Mouse (Mus musculus) liver, postnatal 0 days (tissue): ENCODE measurements at regions not wholly inside any gene's neighbourhood (a gene's known extent, or its start where the extent isn't known, plus 50 kb on each side); places are given as distances from the start of the nearest gene placed in this dataset.
A peak's percentile ranks its signal among the peaks of the same experiment; 100 is the strongest.

Source experiments
- ATAC-seq: fragments of 200-750 bp; cut with Nextera tagmentation; 2 replicates; pipeline ENCODE4 v1.8.0; 2017; ENCODE audit warnings: mild to moderate bottlenecking, moderate library complexity
- DNase-seq: peaks from one replicate; pipeline ENCODE4 v3.0.0-alpha.2; 2016
- H3K27ac ChIP-seq: fragments of 300-500 bp; sonication (generic); 2 replicates; pipeline ENCODE4 v1.5.1; 2014; ENCODE audit warnings: antibody characterized with exemption, moderate library complexity, mild to moderate bottlenecking, low read depth
- H3K27me3 ChIP-seq: fragments of 300-500 bp; sonication (generic); 2 replicates; pipeline ENCODE4 v1.6.1; 2014; ENCODE audit warnings: low read length, control low read depth, mixed read lengths; ENCODE audit not compliant: insufficient read depth
- H3K36me3 ChIP-seq: fragments of 300-500 bp; sonication (generic); replicated peaks from 2 replicates; pipeline ENCODE4 v1.6.1; 2014; ENCODE audit warnings: mild to moderate bottlenecking, control low read depth, low read length, moderate library complexity, mixed read lengths; ENCODE audit not compliant: insufficient read depth
- H3K4me1 ChIP-seq: fragments of 300-500 bp; sonication (generic); 2 replicates; pipeline ENCODE4 v1.6.1; 2014; ENCODE audit warnings: antibody characterized with exemption, mild to moderate bottlenecking, control low read depth; ENCODE audit not compliant: insufficient read depth
- H3K4me2 ChIP-seq: fragments of 300-500 bp; sonication (generic); 2 replicates; pipeline ENCODE4 v1.6.1; 2014; ENCODE audit warnings: low read depth, mild to moderate bottlenecking, low read length, moderate library complexity, mixed read lengths
- H3K4me3 ChIP-seq: fragments of 300-500 bp; sonication (generic); 2 replicates; pipeline ENCODE4 v1.5.1; 2014; ENCODE audit warnings: low read depth, low read length
- H3K9ac ChIP-seq: fragments of 300-500 bp; sonication (generic); replicated peaks from 2 replicates; pipeline ENCODE4 v1.6.1; 2014; ENCODE audit warnings: mild to moderate bottlenecking, moderate library complexity
- H3K9me3 ChIP-seq: fragments of 300-500 bp; sonication (generic); 2 replicates; pipeline ENCODE4 v1.6.1; 2016; ENCODE audit warnings: mild to moderate bottlenecking, control low read depth, low read length, mixed read lengths
- CTCF ChIP-seq: sonication (generic); IDR thresholded peaks from 2 replicates; pipeline ENCODE4 v1.5.1; 2016; ENCODE audit warnings: antibody characterized with exemption, low read depth
- EP300 ChIP-seq: IDR thresholded peaks from 2 replicates; pipeline ENCODE4 v1.6.1; 2016; ENCODE audit warnings: antibody characterized with exemption, low read depth, mild to moderate bottlenecking
- WGBS: fragments of 180-500 bp; shearing (Covaris S2); extraction: QIAGEN DNeasy Blood & Tissue Kit; methylation state at CpG from one replicate; pipeline ENCODE4 v1.1.7; 2014; ENCODE audit not compliant: insufficient replicate concordance; 5-methylcytosine and 5-hydroxymethylcytosine counted together

- ATAC-seq = no peak
- 85% methylated on average over 3 of the region's 3 CpGs for WGBS
- TF ChIP-seq EP300 (no peak), CTCF (peak; percentile 31)
Observed at GRCm38 (mm10) chr5:129332014-129332413, 169.0 kb upstream of the Sfswap start.

GRCm38 (mm10) chr5:129338511-129338910 is 162.5 kb upstream of the Sfswap start:
- no peaks in the 10 kb centered on the region for H3K9me3 ChIP-seq

More at GRCm38 (mm10) chr5:129332014-129332413, 169.0 kb upstream of the Sfswap start:
- Histone ChIP-seq H3K4me3 (no peak overlapping the region), H3K27me3 (no peaks in the 10 kb centered on the region), H3K36me3 (no peaks in the 10 kb centered on the region), H3K27ac (no peak overlapping the region), H3K9me3 (peaks cover 5% of the 10 kb centered on the region), H3K4me1 (no peaks in the 10 kb centered on the region), H3K9ac (no peak overlapping the region), H3K4me2 (no peak overlapping the region)
- no peak for DNase-seq

GRCm38 (mm10) chr5:129344038-129344437 is 157.0 kb upstream of the Sfswap start:
- Histone ChIP-seq H3K4me1 (no peaks in the 10 kb centered on the region), H3K4me2 (no peak overlapping the region), H3K4me3 (no peak overlapping the region), H3K9me3 (no peaks in the 10 kb centered on the region), H3K36me3 (no peaks in the 10 kb centered on the region), H3K27me3 (no peaks in the 10 kb centered on the region), H3K27ac (no peak overlapping the region), H3K9ac (no peak overlapping the region)
- WGBS = 83% methylated on average over 12 of the region's 12 CpGs
- TF ChIP-seq EP300 (no peak), CTCF (no peak)
- DNase-seq (no peak), ATAC-seq (no peak)

More at GRCm38 (mm10) chr5:129338511-129338910, 162.5 kb upstream of the Sfswap start:
- Histone ChIP-seq H3K36me3 (no peaks in the 10 kb centered on the region), H3K4me3 (no peak overlapping the region), H3K27me3 (no peaks in the 10 kb centered on the region), H3K4me1 (no peaks in the 10 kb centered on the region), H3K4me2 (no peak overlapping the region), H3K9ac (no peak overlapping the region), H3K27ac (no peak overlapping the region)
- DNase-seq (no peak), ATAC-seq (no peak)
- 68% methylated on average over 7 of the region's 7 CpGs for WGBS
- TF ChIP-seq EP300 (no peak), CTCF (no peak)

- no peak for TF ChIP-seq CTCF
- no peak for TF ChIP-seq EP300
- WGBS = 67% methylated on average over 12 of the region's 12 CpGs
- DNase-seq (no peak), ATAC-seq (no peak)
- Histone ChIP-seq H3K27ac (no peak overlapping the region), H3K4me2 (no peak overlapping the region), H3K9ac (no peak overlapping the region), H3K4me1 (no peaks in the 10 kb centered on the region), H3K4me3 (no peak overlapping the region), H3K27me3 (no peaks in the 10 kb centered on the region), H3K9me3 (no peaks in the 10 kb centered on the region), H3K36me3 (no peaks in the 10 kb centered on the region)
Observed at GRCm38 (mm10) chr5:129350024-129350423, 151.0 kb upstream of the Sfswap start.

- DNase-seq = no peak
- Histone ChIP-seq H3K27ac (no peak overlapping the region), H3K27me3 (no peaks in the 10 kb centered on the region), H3K4me2 (no peak overlapping the region), H3K4me3 (no peak overlapping the region), H3K9me3 (no peaks in the 10 kb centered on the region), H3K36me3 (no peaks in the 10 kb centered on the region), H3K4me1 (no peaks in the 10 kb centered on the region), H3K9ac (no peak overlapping the region)
- TF ChIP-seq CTCF (no peak), EP300 (no peak)
- WGBS = 45% methylated on average over 9 of the region's 9 CpGs
- ATAC-seq = no peak
Observed at GRCm38 (mm10) chr5:129353549-129353948, 147.5 kb upstream of the Sfswap start.

- no peak for DNase-seq
- Histone ChIP-seq H3K4me2 (no peak overlapping the region), H3K4me1 (no peaks in the 10 kb centered on the region)
Observed at GRCm38 (mm10) chr5:129354877-129355276, 146.1 kb upstream of the Sfswap start.

GRCm38 (mm10) chr5:129361527-129361926 is 139.5 kb upstream of the Sfswap start:
- no peak overlapping the region for H3K4me2 ChIP-seq
- no peaks in the 10 kb centered on the region for H3K36me3 ChIP-seq
- ATAC-seq (no peak), DNase-seq (no peak)
- H3K27ac ChIP-seq = no peak overlapping the region
- TF ChIP-seq EP300 (no peak), CTCF (no peak)
- no peaks in the 10 kb centered on the region for H3K9me3 ChIP-seq
- no peaks in the 10 kb centered on the region for H3K4me1 ChIP-seq
- 80% methylated on average over 2 of the region's 2 CpGs for WGBS
- no peak overlapping the region for H3K4me3 ChIP-seq
- H3K27me3 ChIP-seq = no peaks in the 10 kb centered on the region
- no peak overlapping the region for H3K9ac ChIP-seq

More at GRCm38 (mm10) chr5:129354877-129355276, 146.1 kb upstream of the Sfswap start:
- TF ChIP-seq EP300 (no peak), CTCF (peak; percentile 23; the same call in 1 of the 2 replicates)
- no peak overlapping the region for H3K9ac ChIP-seq
- H3K4me3 ChIP-seq = no peak overlapping the region
- H3K9me3 ChIP-seq = no peaks in the 10 kb centered on the region
- H3K27me3 ChIP-seq = no peaks in the 10 kb centered on the region
- WGBS = 66% methylated on average over 5 of the region's 5 CpGs
- H3K27ac ChIP-seq = no peak overlapping the region
- no peak for ATAC-seq
- no peaks in the 10 kb centered on the region for H3K36me3 ChIP-seq
